Mouse (Mus musculus) lung, postnatal 0 days (tissue): ENCODE results near the gene B3gat1.

ENCODE experiments used
- CTCF ChIP-seq: IDR thresholded peaks from 2 replicates; pipeline ENCODE4 v1.5.1; 2016; ENCODE audit warnings: antibody characterized with exemption, mild to moderate bottlenecking
- EP300 ChIP-seq: IDR thresholded peaks from 2 replicates; pipeline ENCODE4 v1.6.1; 2016; ENCODE audit warnings: antibody characterized with exemption, mild to moderate bottlenecking, control low read depth

- no peak for TF ChIP-seq CTCF
- TF ChIP-seq EP300: no peak
Observed at GRCm38 (mm10) chr9:26689171-26689570, 44.4 kb upstream of the B3gat1 start.
